Mouse (Mus musculus) small intestine, adult 2 months (tissue): ENCODE results near the gene Tmeff2.

Experiments
- CTCF ChIP-seq: fragments of 200-500 bp; IDR thresholded peaks from 2 replicates; pipeline ENCODE4 v1.5.1; 2012; ENCODE audit warnings: low read depth, mild to moderate bottlenecking, control low read depth, inconsistent platforms, low read length, moderate library complexity, mixed read lengths; ENCODE audit not compliant: insufficient replicate concordance, insufficient read length; ENCODE audit errors: extremely low read depth
- POLR2A ChIP-seq: fragments of 200-500 bp; IDR thresholded peaks from 2 replicates; pipeline ENCODE4 v1.6.1; 2012; ENCODE audit warnings: low read depth, mild to moderate bottlenecking, control low read depth, inconsistent platforms, low read length, moderate library complexity

DNA sequence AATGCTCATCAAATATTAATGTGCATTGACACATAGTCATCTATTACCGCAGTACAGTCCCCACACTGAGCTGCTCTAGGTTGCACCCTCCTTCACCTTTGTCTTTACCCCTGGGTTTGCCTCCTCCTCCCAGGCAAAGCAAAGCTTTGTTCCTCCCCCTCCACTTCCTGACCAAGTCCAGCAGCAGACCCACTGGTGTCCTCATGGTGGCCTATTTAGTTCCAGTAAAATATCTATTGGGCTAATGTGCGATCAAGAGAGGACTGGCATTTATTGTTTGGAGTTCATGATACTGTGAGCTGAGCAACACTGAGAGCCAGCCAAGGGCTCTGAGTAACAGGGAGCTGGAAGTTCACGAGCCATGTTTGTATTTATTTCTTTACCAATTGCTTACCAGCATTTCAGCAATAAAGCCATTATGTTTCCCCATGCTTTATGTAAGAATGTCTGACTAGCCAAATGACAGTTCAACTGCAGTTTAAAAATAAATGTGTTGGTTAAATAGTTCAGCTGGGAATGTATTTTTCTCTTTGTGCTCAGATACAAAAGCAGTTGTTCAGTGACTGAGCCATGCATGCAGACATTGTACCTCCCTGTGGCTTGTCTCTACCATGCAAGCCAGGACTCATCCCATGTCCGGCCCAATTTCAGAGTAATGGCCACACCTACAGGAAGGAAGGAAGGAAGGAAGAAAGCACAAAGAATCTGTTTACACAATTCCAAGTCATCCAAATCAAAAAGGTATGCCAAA lies 196.6 kb downstream of the Tmeff2 start:
- TF ChIP-seq CTCF (no peak), POLR2A (no peak)
